Mouse (Mus musculus) lung, embryonic 14.5 days (tissue): Measurements from ENCODE around the gene Sgms1. TPM values are rescaled to one million over a fixed set of nuclear protein-coding genes. Genes with fewer than 3 reads are reported as not detected.
A peak's percentile ranks its signal among the peaks of the same experiment; 100 is the strongest.
"Not testable (repeated sequence)": the region's sequence is repeated elsewhere in the genome, so short reads cannot be mapped to it uniquely, and the experiment has no call there.

Experiments used
- ATAC-seq: fragments of 200-750 bp; cut with Nextera tagmentation; 2 replicates; pipeline ENCODE4 v1.8.0; 2017; ENCODE audit warnings: mild to moderate bottlenecking, moderate TSS enrichment, moderate library complexity; ENCODE audit not compliant: insufficient read depth
- DNase-seq: peaks from one replicate; pipeline ENCODE4 v3.0.0-alpha.2; 2015
- H3K27ac ChIP-seq: fragments of 300-500 bp; sonication (generic); 2 replicates; pipeline ENCODE4 v1.5.1; 2014; ENCODE audit warnings: low read depth, mild to moderate bottlenecking, moderate library complexity
- H3K27me3 ChIP-seq: fragments of 300-500 bp; sonication (generic); 2 replicates; pipeline ENCODE4 v1.6.1; 2014; ENCODE audit warnings: low read length, control low read depth; ENCODE audit not compliant: insufficient read depth
- H3K36me3 ChIP-seq: fragments of 300-500 bp; sonication (generic); 2 replicates; pipeline ENCODE4 v1.6.1; 2014; ENCODE audit warnings: control low read depth; ENCODE audit not compliant: insufficient read depth
- H3K4me1 ChIP-seq: fragments of 300-500 bp; sonication (generic); 2 replicates; pipeline ENCODE4 v1.6.1; 2014; ENCODE audit warnings: antibody characterized with exemption, control low read depth; ENCODE audit not compliant: insufficient read depth
- H3K4me2 ChIP-seq: fragments of 300-500 bp; sonication (generic); 2 replicates; pipeline ENCODE4 v1.6.1; 2014; ENCODE audit warnings: mild to moderate bottlenecking
- H3K4me3 ChIP-seq: fragments of 300-500 bp; sonication (generic); 2 replicates; pipeline ENCODE4 v1.5.1; 2014; ENCODE audit warnings: low read depth, low read length
- H3K9ac ChIP-seq: fragments of 300-500 bp; sonication (generic); 2 replicates; pipeline ENCODE4 v1.6.1; 2014
- H3K9me3 ChIP-seq: fragments of 300-500 bp; sonication (generic); 2 replicates; pipeline ENCODE4 v1.6.1; 2016; ENCODE audit warnings: low read depth, low read length, control low read depth
- CTCF ChIP-seq: IDR thresholded peaks from 2 replicates; pipeline ENCODE4 v1.5.1; 2016; ENCODE audit warnings: antibody characterized with exemption, low read depth
- WGBS: fragments of 180-500 bp; shearing (Covaris S2); extraction: QIAGEN DNeasy Blood & Tissue Kit; methylation state at CpG from one replicate; pipeline ENCODE4 v1.1.7; 2014; 5-methylcytosine and 5-hydroxymethylcytosine counted together
- polyA plus RNA-seq: library from polyadenylated mRNA; unstranded; fragments of >200 nt; fragmentation: Nextera tagmentation; extraction: Ambion mirVana; gene quantifications from 2 replicates; pipeline ENCODE4 v1.2.1, GENCODE M21; 2014

Gene Sgms1
- polyA plus RNA-seq, 1 experiment from 2014 or later = 50.2 TPM

- no peak for ATAC-seq
- H3K4me2 ChIP-seq = no peak overlapping the region
- no peak for TF ChIP-seq CTCF
- DNase-seq = no peak
- no peaks in the 10 kb centered on the region for H3K27me3 ChIP-seq
- H3K36me3 ChIP-seq = peaks cover 24% of the 10 kb centered on the region; the same call in 1 of the 2 replicates
- H3K27ac ChIP-seq = no peak overlapping the region
- no peaks in the 10 kb centered on the region for H3K4me1 ChIP-seq
- no peak overlapping the region for H3K4me3 ChIP-seq
- no peaks in the 10 kb centered on the region for H3K9me3 ChIP-seq
- H3K9ac ChIP-seq = no peak overlapping the region
- WGBS = 83% methylated on average over 5 of the region's 5 CpGs
These were observed 251.6 kb downstream of the Sgms1 start for GRCm38 (mm10) chr19:32137904-32138303.

GRCm38 (mm10) chr19:32136888-32137625 is 252.5 kb downstream of the Sgms1 start:
- no peaks in the 10 kb centered on the region for H3K27me3 ChIP-seq
- no peak for TF ChIP-seq CTCF
- ATAC-seq (no peak; the same call in 1 of the 2 replicates), DNase-seq (peak; percentile 25)
- H3K4me3 ChIP-seq = no peak overlapping the region
- no peak overlapping the region for H3K9ac ChIP-seq
- 37% methylated on average over 4 of the region's 4 CpGs for WGBS
- peaks cover 21% of the 10 kb centered on the region; the same call in 1 of the 2 replicates for H3K36me3 ChIP-seq
- H3K4me1 ChIP-seq = no peaks in the 10 kb centered on the region
- no peak overlapping the region for H3K4me2 ChIP-seq
- H3K9me3 ChIP-seq = no peaks in the 10 kb centered on the region
- H3K27ac ChIP-seq = no peak overlapping the region

GRCm38 (mm10) chr19:32131707-32132488 is 257.6 kb downstream of the Sgms1 start:
- not testable (repeated sequence) for H3K9ac ChIP-seq, H3K27ac ChIP-seq, H3K4me1 ChIP-seq, H3K4me2 ChIP-seq, DNase-seq, H3K4me3 ChIP-seq, H3K9me3 ChIP-seq, H3K27me3 ChIP-seq
- H3K36me3 ChIP-seq = peaks cover 12% of the 10 kb centered on the region; the same call in 1 of the 2 replicates
- ATAC-seq = 0 out of 2 replicates have a peak, but pooled peaks have one; percentile 24
- 88% methylated on average over 12 of the region's 17 CpGs for WGBS

- no peak overlapping the region for H3K27ac ChIP-seq
- no peak overlapping the region for H3K9ac ChIP-seq
- peaks cover 19% of the 10 kb centered on the region for H3K36me3 ChIP-seq
- no peak for DNase-seq
- H3K4me3 ChIP-seq = no peak overlapping the region
- no peaks in the 10 kb centered on the region for H3K9me3 ChIP-seq
- TF ChIP-seq CTCF = no peak
- H3K4me1 ChIP-seq = no peaks in the 10 kb centered on the region
- H3K27me3 ChIP-seq = no peaks in the 10 kb centered on the region
- WGBS = 83% methylated on average over 8 of the region's 8 CpGs
- H3K4me2 ChIP-seq = no peak overlapping the region
- ATAC-seq = no peak
These were observed 260.2 kb downstream of the Sgms1 start for GRCm38 (mm10) chr19:32129281-32129680.

- 66% methylated on average over 10 of the region's 10 CpGs for WGBS
- ATAC-seq (peak; percentile 52; the same call in 1 of the 2 replicates), DNase-seq (peak; percentile 54)
- H3K36me3 ChIP-seq = peaks cover 25% of the 10 kb centered on the region
- no peaks in the 10 kb centered on the region for H3K27me3 ChIP-seq
- H3K4me1 ChIP-seq = no peaks in the 10 kb centered on the region
- H3K4me3 ChIP-seq = no peak overlapping the region
- H3K9me3 ChIP-seq = no peaks in the 10 kb centered on the region
- TF ChIP-seq CTCF = peak; percentile 71
- no peak overlapping the region for H3K9ac ChIP-seq
- H3K4me2 ChIP-seq = no peak overlapping the region
- no peak overlapping the region for H3K27ac ChIP-seq
These were observed 262.2 kb downstream of the Sgms1 start for GRCm38 (mm10) chr19:32127180-32127850.

- H3K4me2 ChIP-seq = no peak overlapping the region
- no peak overlapping the region for H3K4me3 ChIP-seq
- no peak overlapping the region for H3K9ac ChIP-seq
- TF ChIP-seq CTCF = no peak
- H3K9me3 ChIP-seq = no peaks in the 10 kb centered on the region
- H3K4me1 ChIP-seq = no peaks in the 10 kb centered on the region
- H3K27me3 ChIP-seq = no peaks in the 10 kb centered on the region
- no peak overlapping the region for H3K27ac ChIP-seq
- ATAC-seq = no peak
- 88% methylated on average over 9 of the region's 9 CpGs for WGBS
- no peak for DNase-seq
- H3K36me3 ChIP-seq = peaks cover 32% of the 10 kb centered on the region
These were observed 265.4 kb downstream of the Sgms1 start for GRCm38 (mm10) chr19:32124155-32124554.

- WGBS = 93% methylated on average over 5 of the region's 5 CpGs
- TF ChIP-seq CTCF = no peak
- Histone ChIP-seq H3K4me3 (no peak overlapping the region), H3K27me3 (no peaks in the 10 kb centered on the region), H3K4me2 (no peak overlapping the region), H3K36me3 (peaks cover 25% of the 10 kb centered on the region; the same call in 1 of the 2 replicates), H3K9ac (no peak overlapping the region), H3K9me3 (no peaks in the 10 kb centered on the region), H3K27ac (no peak overlapping the region), H3K4me1 (no peaks in the 10 kb centered on the region)
- DNase-seq (no peak), ATAC-seq (no peak)
These were observed 266.3 kb downstream of the Sgms1 start for GRCm38 (mm10) chr19:32123196-32123595.
